ENCODE assay signal across 8 mouse cellular contexts in genomic region chr5:103423305-103423926, GRCm38 (mm10). TPM values are rescaled to one million over a fixed set of nuclear protein-coding genes. Genes with fewer than 3 reads are reported as not detected.
DNase-seq lines count a peak whose midpoint lies in the region; ATAC-seq lines count a peak whose summit lies in the region.

No protein-coding gene starts in this region.

- ATAC-seq in intestine, embryonic 15.5 days = no peak
- ATAC-seq in midbrain, embryonic 13.5 days = no peak

- no peaks in the 10 kb centered on the region for H3K27me3 ChIP-seq in intestine, embryonic 15.5 days (replicated peaks)
- H3K27me3 ChIP-seq in midbrain, embryonic 13.5 days = peaks cover 3% of the 10 kb centered on the region; the same call in 1 of the 2 replicates

- peak; percentile 72 for DNase-seq in ES-CJ7 (ENCODE audit: low read depth, low spot score)
- peak; percentile 86 for DNase-seq in R1 (ENCODE audit: low read depth, low spot score)
- DNase-seq in right cerebral cortex, postnatal 10 days (ENCODE audit: low spot score in 2 of 2) = no peak
- DNase-seq in right cerebral cortex, adult 2 months (ENCODE audit: low spot score in 2 of 2) = no peak
- no peak for DNase-seq in right cerebral cortex, adult 18-20 months
- DNase-seq in spleen, adult 12 weeks (ENCODE audit: low spot score) = no peak

- H3K9me3 ChIP-seq in intestine, embryonic 15.5 days = no peaks in the 10 kb centered on the region
- H3K9me3 ChIP-seq in midbrain, embryonic 13.5 days = no peaks in the 10 kb centered on the region

- H3K9ac ChIP-seq in intestine, embryonic 15.5 days = no peak overlapping the region
- no peak overlapping the region for H3K9ac ChIP-seq in midbrain, embryonic 13.5 days (replicated peaks)

- H3K27ac ChIP-seq in intestine, embryonic 15.5 days = 0 out of 2 replicates have a peak overlapping the region, but pooled peaks have one; percentile 56
- peak overlapping the region; percentile 80 for H3K27ac ChIP-seq in midbrain, embryonic 13.5 days

- H3K4me3 ChIP-seq in intestine, embryonic 15.5 days (replicated peaks) = no peak overlapping the region
- H3K4me3 ChIP-seq in midbrain, embryonic 13.5 days (replicated peaks) = 0 out of 2 replicates have a peak overlapping the region, but pooled peaks have one; percentile 87

- H3K36me3 ChIP-seq in intestine, embryonic 15.5 days = no peaks in the 10 kb centered on the region
- no peaks in the 10 kb centered on the region for H3K36me3 ChIP-seq in midbrain, embryonic 13.5 days

- WGBS in intestine, embryonic 15.5 days = 29% methylated on average over 6 of the region's 6 CpGs
- 7% methylated on average over 6 of the region's 6 CpGs for WGBS in midbrain, embryonic 13.5 days

- H3K4me2 ChIP-seq in intestine, embryonic 15.5 days (replicated peaks) = peak overlapping the region; percentile 95
- peak overlapping the region; percentile 89 for H3K4me2 ChIP-seq in midbrain, embryonic 13.5 days (replicated peaks)

- H3K4me1 ChIP-seq in intestine, embryonic 15.5 days (replicated peaks) = peaks cover 18% of the 10 kb centered on the region
- H3K4me1 ChIP-seq in midbrain, embryonic 13.5 days (replicated peaks) = peaks cover 41% of the 10 kb centered on the region

RNA-seq across cellular contexts. Expression of gene Ptpn13, which starts 1.6 kb away (rescaled TPM):
- 5.5 TPM in 2 replicates for polyA plus RNA-seq in intestine, embryonic 15.5 days (2015; fragmentation: Nextera tagmentation; extraction: Ambion mirVana)
- polyA plus RNA-seq in midbrain, embryonic 13.5 days (2015; fragmentation: Nextera tagmentation; extraction: Ambion mirVana) = 6.8 and 8.7 TPM in 2 replicates

Comparison
In these comparisons a context has a peak if more than half of its experiments do, and no peak if none do; other contexts are left out.
1. DNase-seq: peak in ES-CJ7 (single experiment) and R1 (single experiment); none in right cerebral cortex, postnatal 10 days (0 of 2), right cerebral cortex, adult 2 months (0 of 2), right cerebral cortex, adult 18-20 months (single experiment) and spleen, adult 12 weeks (single experiment).